Mouse (Mus musculus): ENCODE results near the gene Tstd2. TPM values are rescaled to one million over a fixed set of nuclear protein-coding genes. Genes with fewer than 3 reads are reported as not detected.

The Tstd2 gene
- total and polyA plus RNA-seq, 2 experiments from 2014 or later: 18.5 to 20.2 TPM

- Histone ChIP-seq H3K36me3 (ENCODE audit: insufficient read depth, low read length) (peaks cover 70% of the 10 kb centered on the region), H3K9me3 (ENCODE audit: low read length) (no peaks in the 10 kb centered on the region), H3K27ac (no peak overlapping the region), H3K27me3 (ENCODE audit: insufficient read depth, low read length) (no peaks in the 10 kb centered on the region), H3K4me2 (ENCODE audit: low read depth, low read length) (no peak overlapping the region), H3K9ac (replicated peaks; ENCODE audit: low read length) (no peak overlapping the region), H3K4me3 (ENCODE audit: low read length) (no peak overlapping the region), H3K4me1 (ENCODE audit: insufficient read depth, low read length) (no peaks in the 10 kb centered on the region)
- no peak for DNase-seq (ENCODE audit: low spot score)
- WGBS: 91% methylated on average over 7 of the region's 7 CpGs
- ATAC-seq: 0 out of 2 replicates have a peak, but pooled peaks have one; percentile 9
- TF ChIP-seq CTCF (IDR thresholded peaks at IDR 0.05; ENCODE audit: low read depth): no peak
Observed at GRCm38 (mm10) chr4:46177496-46177895, 39.0 kb upstream of the Tstd2 start.

DNA sequence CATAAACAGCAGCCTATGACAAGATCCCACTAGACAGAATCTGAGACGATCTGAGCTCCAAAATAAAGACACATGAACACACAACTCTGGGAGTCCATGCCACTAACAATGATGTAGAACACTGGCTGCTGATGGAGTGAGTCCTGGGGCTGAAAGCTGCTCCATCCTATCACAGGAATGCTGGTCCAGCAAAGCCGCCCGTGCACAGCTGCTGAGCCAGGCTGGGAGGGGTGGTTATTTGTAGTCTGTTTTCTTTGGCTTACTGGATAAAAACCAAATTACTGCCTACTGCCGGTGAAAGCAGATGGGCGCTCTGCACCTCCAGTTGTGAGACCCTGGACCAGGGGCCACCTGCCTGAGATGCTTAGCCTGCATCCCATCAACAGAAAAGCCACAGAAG, 38.5 kb upstream of the Tstd2 start:
- TF ChIP-seq CTCF (IDR thresholded peaks at IDR 0.05; ENCODE audit: low read depth): no peak
- no peaks in the 10 kb centered on the region for H3K27me3 ChIP-seq (ENCODE audit: insufficient read depth, low read length)
- H3K4me2 ChIP-seq (ENCODE audit: low read depth, low read length): no peak overlapping the region
- DNase-seq (ENCODE audit: low spot score) (no peak), ATAC-seq (no peak)
- H3K9me3 ChIP-seq (ENCODE audit: low read length): no peaks in the 10 kb centered on the region
- H3K4me3 ChIP-seq (ENCODE audit: low read length): no peak overlapping the region
- H3K9ac ChIP-seq (replicated peaks; ENCODE audit: low read length): no peak overlapping the region
- WGBS: 83% methylated on average over 5 of the region's 5 CpGs
- H3K36me3 ChIP-seq (ENCODE audit: insufficient read depth, low read length): peaks cover 70% of the 10 kb centered on the region
- H3K27ac ChIP-seq: no peak overlapping the region
- no peaks in the 10 kb centered on the region for H3K4me1 ChIP-seq (ENCODE audit: insufficient read depth, low read length)

- peaks cover 68% of the 10 kb centered on the region for H3K36me3 ChIP-seq (ENCODE audit: insufficient read depth, low read length)
- H3K4me1 ChIP-seq (ENCODE audit: insufficient read depth, low read length): no peaks in the 10 kb centered on the region
- 78% methylated on average over 4 of the region's 4 CpGs for WGBS
- H3K9ac ChIP-seq (replicated peaks; ENCODE audit: low read length): no peak overlapping the region
- H3K27me3 ChIP-seq (ENCODE audit: insufficient read depth, low read length): no peaks in the 10 kb centered on the region
- DNase-seq (ENCODE audit: low spot score) (no peak), ATAC-seq (no peak)
- H3K4me2 ChIP-seq (ENCODE audit: low read depth, low read length): no peak overlapping the region
- no peaks in the 10 kb centered on the region for H3K9me3 ChIP-seq (ENCODE audit: low read length)
- TF ChIP-seq CTCF (IDR thresholded peaks at IDR 0.05; ENCODE audit: low read depth): peak; percentile 39
- H3K4me3 ChIP-seq (ENCODE audit: low read length): no peak overlapping the region
- no peak overlapping the region for H3K27ac ChIP-seq
Observed at GRCm38 (mm10) chr4:46176313-46176712, 37.8 kb upstream of the Tstd2 start.

DNA sequence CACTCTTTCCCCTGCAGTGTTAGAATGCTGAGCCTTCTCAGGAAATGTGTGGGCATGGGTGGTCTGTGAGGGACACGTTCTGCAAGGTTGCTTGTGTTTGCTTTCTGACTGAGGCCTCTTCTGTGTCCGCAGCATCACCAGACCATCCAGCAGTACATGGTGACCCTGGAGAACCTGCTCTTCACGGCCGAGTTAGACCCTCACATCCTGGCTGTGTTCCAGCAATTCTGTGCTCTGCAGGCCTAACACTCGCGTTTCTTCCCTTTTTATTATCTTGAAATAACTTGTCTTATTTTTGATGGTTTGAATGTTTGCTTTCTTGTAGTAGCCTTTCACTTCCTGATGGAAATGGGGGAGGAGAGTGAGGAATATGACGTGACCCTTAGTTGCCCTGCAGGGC, 33.3 kb upstream of the Tstd2 start:
- TF ChIP-seq CTCF (IDR thresholded peaks at IDR 0.05; ENCODE audit: low read depth): no peak
- no peak for DNase-seq (ENCODE audit: low spot score)
- Histone ChIP-seq H3K36me3 (ENCODE audit: insufficient read depth, low read length) (peaks cover 76% of the 10 kb centered on the region), H3K4me1 (ENCODE audit: insufficient read depth, low read length) (no peaks in the 10 kb centered on the region), H3K9me3 (ENCODE audit: low read length) (no peaks in the 10 kb centered on the region), H3K27me3 (ENCODE audit: insufficient read depth, low read length) (no peaks in the 10 kb centered on the region), H3K4me2 (ENCODE audit: low read depth, low read length) (no peak overlapping the region), H3K9ac (replicated peaks; ENCODE audit: low read length) (no peak overlapping the region), H3K27ac (no peak overlapping the region), H3K4me3 (ENCODE audit: low read length) (no peak overlapping the region)
- WGBS: 82% methylated on average over 7 of the region's 7 CpGs
- no peak for ATAC-seq

GRCm38 (mm10) chr4:46165831-46166230, 27.3 kb upstream of the Tstd2 start:
- TF ChIP-seq CTCF (IDR thresholded peaks at IDR 0.05; ENCODE audit: low read depth): no peak
- 94% methylated on average over 5 of the region's 5 CpGs for WGBS
- ATAC-seq (no peak), DNase-seq (ENCODE audit: low spot score) (no peak)
- Histone ChIP-seq H3K27ac (no peak overlapping the region), H3K9ac (replicated peaks; ENCODE audit: low read length) (no peak overlapping the region), H3K9me3 (ENCODE audit: low read length) (no peaks in the 10 kb centered on the region), H3K4me1 (ENCODE audit: insufficient read depth, low read length) (no peaks in the 10 kb centered on the region), H3K27me3 (ENCODE audit: insufficient read depth, low read length) (no peaks in the 10 kb centered on the region), H3K4me3 (ENCODE audit: low read length) (no peak overlapping the region), H3K4me2 (ENCODE audit: low read depth, low read length) (no peak overlapping the region), H3K36me3 (ENCODE audit: insufficient read depth, low read length) (peaks cover 75% of the 10 kb centered on the region)

GRCm38 (mm10) chr4:46164027-46164426, 25.5 kb upstream of the Tstd2 start:
- Histone ChIP-seq H3K27ac (no peak overlapping the region), H3K4me1 (ENCODE audit: insufficient read depth, low read length) (no peaks in the 10 kb centered on the region), H3K36me3 (ENCODE audit: insufficient read depth, low read length) (peaks cover 72% of the 10 kb centered on the region), H3K9me3 (ENCODE audit: low read length) (no peaks in the 10 kb centered on the region), H3K9ac (replicated peaks; ENCODE audit: low read length) (no peak overlapping the region), H3K27me3 (ENCODE audit: insufficient read depth, low read length) (no peaks in the 10 kb centered on the region), H3K4me2 (ENCODE audit: low read depth, low read length) (no peak overlapping the region), H3K4me3 (ENCODE audit: low read length) (no peak overlapping the region)
- ATAC-seq: no peak
- 86% methylated on average over 2 of the region's 2 CpGs for WGBS
- no peak for DNase-seq (ENCODE audit: low spot score)
- TF ChIP-seq CTCF (IDR thresholded peaks at IDR 0.05; ENCODE audit: low read depth): no peak

DNA sequence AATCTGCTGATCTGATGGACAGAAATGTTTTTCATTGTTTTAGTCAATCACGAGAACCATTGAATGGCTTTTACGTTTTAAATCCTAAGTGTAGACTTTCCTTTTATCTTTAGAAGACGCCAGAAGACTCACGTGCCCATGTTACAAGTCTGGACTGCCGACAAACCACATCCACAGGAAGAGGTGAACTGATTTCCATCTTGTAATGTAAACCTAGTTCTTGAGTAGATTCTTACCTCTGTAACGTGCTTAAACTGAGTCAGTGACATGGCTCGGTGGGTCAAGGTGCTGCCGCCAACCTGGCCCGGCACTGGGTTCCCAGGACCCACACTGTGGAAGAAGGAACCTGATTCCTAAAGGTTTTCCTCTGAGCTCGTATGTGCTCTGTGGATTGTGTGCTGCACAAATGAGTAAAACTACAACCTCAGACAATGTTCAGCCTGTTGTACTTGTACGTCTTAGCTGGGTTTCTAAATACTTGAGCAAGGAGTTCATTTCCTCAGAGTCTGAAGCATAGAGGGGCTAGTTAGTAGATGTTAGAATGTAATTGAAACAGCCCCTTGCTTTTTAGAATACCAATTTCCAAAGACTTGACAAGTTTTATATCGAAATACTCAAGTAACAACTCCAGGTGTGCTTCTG, 13.5 kb upstream of the Tstd2 start:
- Histone ChIP-seq H3K4me1 (ENCODE audit: insufficient read depth, low read length) (no peaks in the 10 kb centered on the region), H3K27me3 (ENCODE audit: insufficient read depth, low read length) (no peaks in the 10 kb centered on the region), H3K9ac (replicated peaks; ENCODE audit: low read length) (no peak overlapping the region), H3K4me3 (ENCODE audit: low read length) (no peak overlapping the region), H3K36me3 (ENCODE audit: insufficient read depth, low read length) (peaks cover 67% of the 10 kb centered on the region), H3K4me2 (ENCODE audit: low read depth, low read length) (no peak overlapping the region), H3K27ac (no peak overlapping the region), H3K9me3 (ENCODE audit: low read length) (no peaks in the 10 kb centered on the region)
- no peak for TF ChIP-seq CTCF (IDR thresholded peaks at IDR 0.05; ENCODE audit: low read depth)
- no peak for ATAC-seq
- WGBS: 94% methylated on average over 12 of the region's 12 CpGs
- DNase-seq (ENCODE audit: low spot score): no peak

Data from hindbrain, postnatal 0 days (tissue).